Mouse (Mus musculus) retina, adult 2 months (tissue): ENCODE data around the gene Utrn.

Experiments used
- DNase-seq: peaks from one replicate; pipeline ENCODE4 v3.0.0-alpha.2; 2012; ENCODE audit warnings: low read depth, low spot score

Gene Utrn

GRCm38 (mm10) chr10:12594958-12595357 lies 274.2 kb downstream of the Utrn start:
- DNase-seq: no peak

GRCm38 (mm10) chr10:12593071-12593470 lies 276.1 kb downstream of the Utrn start:
- DNase-seq: no peak

GRCm38 (mm10) chr10:12591946-12592345 lies 277.2 kb downstream of the Utrn start:
- no peak for DNase-seq

- DNase-seq: no peak
Observed at GRCm38 (mm10) chr10:12588051-12588450, 281.1 kb downstream of the Utrn start.

- DNase-seq: no peak
Observed at GRCm38 (mm10) chr10:12587318-12587717, 281.8 kb downstream of the Utrn start.

- no peak for DNase-seq
Observed at GRCm38 (mm10) chr10:12586825-12587224, 282.3 kb downstream of the Utrn start.

GRCm38 (mm10) chr10:12586200-12586599 lies 283.0 kb downstream of the Utrn start:
- no peak for DNase-seq

GRCm38 (mm10) chr10:12583473-12583872 lies 285.7 kb downstream of the Utrn start:
- no peak for DNase-seq

GRCm38 (mm10) chr10:12579048-12579447 lies 290.1 kb downstream of the Utrn start:
- no peak for DNase-seq

- no peak for DNase-seq
Observed at GRCm38 (mm10) chr10:12575849-12576435, 293.2 kb downstream of the Utrn start.

GRCm38 (mm10) chr10:12574760-12575159 lies 294.4 kb downstream of the Utrn start:
- no peak for DNase-seq

GRCm38 (mm10) chr10:12573601-12574000 lies 295.6 kb downstream of the Utrn start:
- DNase-seq: no peak

- DNase-seq: no peak
Observed at GRCm38 (mm10) chr10:12572759-12573158, 296.4 kb downstream of the Utrn start.

GRCm38 (mm10) chr10:12564425-12564824 lies 304.7 kb downstream of the Utrn start:
- DNase-seq: no peak

GRCm38 (mm10) chr10:12558810-12559209 lies 310.4 kb downstream of the Utrn start:
- DNase-seq: no peak

GRCm38 (mm10) chr10:12554090-12554718 lies 315.0 kb downstream of the Utrn start:
- DNase-seq: no peak

- DNase-seq: no peak
Observed at GRCm38 (mm10) chr10:12552890-12553278, 316.3 kb downstream of the Utrn start.

GRCm38 (mm10) chr10:12552196-12552889 lies 316.8 kb downstream of the Utrn start:
- DNase-seq: no peak

- no peak for DNase-seq
Observed at GRCm38 (mm10) chr10:12551735-12552134, 317.4 kb downstream of the Utrn start.

GRCm38 (mm10) chr10:12549945-12550540 lies 319.1 kb downstream of the Utrn start:
- no peak for DNase-seq

- no peak for DNase-seq
Observed at GRCm38 (mm10) chr10:12549261-12549660, 319.9 kb downstream of the Utrn start.

GRCm38 (mm10) chr10:12548616-12549084 lies 320.5 kb downstream of the Utrn start:
- DNase-seq: no peak
